Mouse (Mus musculus): ENCODE results near the gene Obp2b.
"Not testable (repeated sequence)": the region's sequence is repeated elsewhere in the genome, so short reads cannot be mapped to it uniquely, and the experiment has no call there.

The Obp2b gene

GRCm38 (mm10) chr2:25736709-25737108 is at the start of gene Obp2b:
Gene Obp2b, plus strand, starts transcription at chr2:25737009.
- DNase-seq, result not testable (repeated sequence)

- peak; percentile 71 to 77 for DNase-seq
These were observed 42.2 kb upstream of the Obp2b start for GRCm38 (mm10) chr2:25694605-25695004.

GRCm38 (mm10) chr2:25696951-25697350 is 39.9 kb upstream of the Obp2b start:
- no peak for DNase-seq

GRCm38 (mm10) chr2:25698696-25699095 is 38.1 kb upstream of the Obp2b start:
- no peak for DNase-seq

DNA sequence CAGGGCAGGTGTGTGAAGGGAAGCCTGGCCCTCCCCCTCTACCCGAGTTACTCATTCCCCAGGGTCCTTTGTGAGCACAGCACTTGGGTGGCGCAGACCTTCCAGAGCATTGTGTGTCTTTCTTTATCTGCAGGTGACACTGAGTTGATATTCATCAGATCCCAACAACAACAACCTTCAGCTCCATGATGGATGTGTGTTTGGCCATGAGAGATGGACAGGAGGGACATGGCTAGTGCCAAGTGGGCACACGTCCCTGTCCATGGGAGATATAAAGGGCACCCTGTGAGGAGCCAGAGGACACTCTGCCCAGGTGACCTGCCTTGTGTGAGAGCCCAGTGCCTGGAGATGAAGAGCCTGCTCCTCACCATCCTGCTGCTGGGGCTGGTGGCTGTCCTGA is 37.1 kb upstream of the Obp2b start, which contains the start of gene Obp2a:
Obp2a (plus strand) TSS at position 301 of the 400 bp plus-strand sequence.
- not testable (repeated sequence) for DNase-seq

GRCm38 (mm10) chr2:25701001-25701400 is 35.8 kb upstream of the Obp2b start:
- DNase-seq, result no peak

DNA sequence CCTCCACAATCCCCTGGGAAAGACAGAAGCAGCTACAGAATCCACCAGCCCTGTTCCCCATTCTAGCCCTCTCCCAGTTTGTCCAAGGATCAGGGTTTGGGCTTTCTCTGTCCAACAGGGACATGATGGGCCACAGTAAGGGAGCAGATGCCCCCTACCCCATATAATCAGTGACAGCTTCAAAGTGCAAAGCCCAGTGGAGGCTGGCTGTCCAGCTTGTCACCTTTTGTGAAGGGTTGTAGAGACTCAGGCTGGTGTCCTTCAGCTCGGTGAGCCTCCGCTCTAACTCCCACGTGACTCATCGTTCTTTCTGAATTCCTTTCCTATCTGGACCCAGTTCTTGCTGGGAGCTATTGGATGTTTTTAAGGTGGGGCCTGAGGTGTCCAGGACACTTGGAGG is 33.1 kb upstream of the Obp2b start:
- DNase-seq, result no peak

GRCm38 (mm10) chr2:25706643-25707481 is 29.9 kb upstream of the Obp2b start, which contains the start of gene Bmyc:
Gene Bmyc, plus strand, starts transcription at chr2:25706739.
- peak; percentile 60 to 64 for DNase-seq

GRCm38 (mm10) chr2:25708121-25708520 is 28.7 kb upstream of the Obp2b start:
- DNase-seq, result peak; percentile 47 to 63

- DNase-seq, result not testable (repeated sequence)
These were observed 27.8 kb upstream of the Obp2b start for GRCm38 (mm10) chr2:25709056-25709455.

GRCm38 (mm10) chr2:25709791-25710190 is 27.0 kb upstream of the Obp2b start:
- DNase-seq, result not testable (repeated sequence)

DNA sequence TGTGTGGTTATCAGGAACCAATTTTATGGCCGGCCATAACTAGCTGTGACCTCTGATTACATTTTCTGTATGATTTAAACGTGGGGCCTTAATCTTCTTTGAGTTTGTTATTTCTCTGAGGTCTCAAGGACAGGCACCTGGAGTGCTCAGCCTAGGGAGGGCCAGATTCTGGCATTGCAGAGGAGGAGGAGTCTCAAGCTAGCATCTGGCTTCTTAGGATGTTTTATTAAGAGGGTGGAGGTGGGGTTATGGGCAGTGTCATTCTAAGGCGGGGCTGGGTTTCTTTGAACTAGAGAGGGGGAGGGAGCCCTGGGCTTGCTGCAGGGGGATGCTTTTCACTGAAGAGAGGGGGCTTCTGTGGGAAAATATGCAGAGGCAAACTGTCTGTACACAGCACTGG is 25.2 kb upstream of the Obp2b start:
- not testable (repeated sequence) for DNase-seq

GRCm38 (mm10) chr2:25717222-25717621 is 19.6 kb upstream of the Obp2b start:
- DNase-seq, result no peak

DNA sequence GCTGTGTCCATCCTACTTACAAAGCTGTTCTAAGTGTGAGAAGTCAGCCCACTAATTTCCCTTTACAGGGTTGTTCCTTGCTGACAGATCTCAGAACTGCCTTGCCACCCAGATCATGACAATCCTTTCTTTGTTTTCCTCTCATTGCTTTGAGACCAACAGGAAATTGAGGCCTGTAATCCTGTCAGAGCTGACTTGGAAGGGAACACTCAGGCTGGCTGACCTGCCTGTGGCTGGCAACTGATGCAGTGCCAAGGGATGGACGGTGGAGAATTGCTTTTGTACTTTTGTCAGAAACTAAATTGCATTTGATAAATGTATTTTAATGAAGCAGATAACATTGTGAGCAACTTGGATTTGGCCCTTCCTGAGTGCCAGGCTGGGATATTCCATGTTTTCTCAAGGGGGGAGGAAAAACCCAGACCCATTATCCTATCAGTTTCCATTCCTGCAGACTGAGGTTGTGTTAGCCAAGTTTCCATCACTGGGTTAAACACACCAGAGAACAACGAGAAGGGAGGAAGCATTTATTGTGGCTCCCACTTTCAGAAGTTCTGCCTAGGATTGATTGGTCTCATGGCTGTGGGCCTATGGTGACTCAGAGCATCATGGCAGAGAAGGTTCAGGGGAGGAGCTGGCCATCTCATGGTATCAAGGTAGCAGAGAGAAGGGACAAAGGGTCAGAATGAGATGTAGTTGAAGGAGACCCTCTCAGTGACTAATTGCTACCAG is 3.4 kb upstream of the Obp2b start:
- DNase-seq, result no peak

DNA sequence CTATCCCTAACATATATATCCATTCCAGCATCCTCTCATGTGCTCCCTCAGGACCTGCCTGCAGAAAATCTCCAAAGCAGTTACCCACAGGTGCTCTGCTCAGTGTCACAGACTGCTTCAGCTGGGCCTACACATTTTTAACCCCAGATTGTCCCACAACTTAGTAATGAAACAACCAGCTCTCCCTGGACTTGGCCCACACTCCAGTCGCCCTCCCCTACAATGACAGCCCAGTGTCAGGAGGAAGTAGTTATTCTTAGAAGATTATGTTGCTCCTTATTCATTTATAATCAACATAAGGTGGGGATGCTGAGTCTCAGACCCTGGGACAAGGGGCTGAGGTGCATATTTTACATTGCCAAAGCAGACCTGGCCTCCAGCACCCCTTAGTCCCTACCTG is 4.9 kb downstream of the Obp2b start:
- DNase-seq, result no peak

- no peak for DNase-seq
These were observed 17.4 kb downstream of the Obp2b start for GRCm38 (mm10) chr2:25754201-25754600.

GRCm38 (mm10) chr2:25758064-25758625 is 21.3 kb downstream of the Obp2b start:
- DNase-seq, result no peak

DNA sequence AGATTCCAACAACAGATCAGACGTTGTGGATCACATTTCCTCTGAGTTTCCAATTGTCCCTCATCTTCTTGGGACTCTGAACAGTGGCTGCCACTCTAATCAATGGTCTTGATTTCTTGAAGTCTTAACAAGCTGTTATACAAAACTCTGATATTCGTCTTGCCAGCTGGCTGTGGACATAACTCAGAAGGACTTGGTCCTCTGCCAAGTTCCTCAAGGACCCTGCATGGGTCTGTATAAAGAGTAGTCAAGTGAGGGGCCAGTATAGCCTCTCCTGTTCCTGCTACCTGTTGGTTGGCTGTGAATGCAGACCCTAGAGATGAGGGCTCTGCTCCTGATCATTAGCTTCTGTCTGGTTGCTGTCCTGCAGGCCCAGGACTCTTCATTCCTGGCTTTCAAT is 28.5 kb downstream of the Obp2b start, which contains the start of gene Lcn3:
Lcn3 (plus strand) TSS at position 301 of the 400 bp plus-strand sequence.
- no peak for DNase-seq

GRCm38 (mm10) chr2:25767764-25768163 is 31.0 kb downstream of the Obp2b start:
- no peak for DNase-seq

DNA sequence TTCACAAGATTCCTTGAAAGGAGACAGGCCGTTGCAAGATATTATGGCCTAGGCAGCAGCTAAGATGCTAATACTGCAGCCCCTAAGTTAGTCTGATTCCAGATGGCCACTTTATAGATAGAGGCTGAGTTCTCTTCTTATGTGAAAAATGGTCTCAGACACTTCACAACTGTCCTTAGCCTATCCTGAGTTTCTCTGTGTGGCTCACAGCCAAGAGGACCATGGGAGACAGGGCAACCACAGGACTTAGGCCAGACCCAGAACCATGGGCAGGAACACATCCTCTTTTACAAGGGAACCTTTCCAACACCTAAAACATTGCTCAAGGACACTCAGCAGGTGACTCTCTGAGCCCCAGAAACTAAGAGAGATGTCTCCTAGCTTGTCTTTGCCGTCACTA is 36.7 kb downstream of the Obp2b start:
- DNase-seq, result no peak

DNA sequence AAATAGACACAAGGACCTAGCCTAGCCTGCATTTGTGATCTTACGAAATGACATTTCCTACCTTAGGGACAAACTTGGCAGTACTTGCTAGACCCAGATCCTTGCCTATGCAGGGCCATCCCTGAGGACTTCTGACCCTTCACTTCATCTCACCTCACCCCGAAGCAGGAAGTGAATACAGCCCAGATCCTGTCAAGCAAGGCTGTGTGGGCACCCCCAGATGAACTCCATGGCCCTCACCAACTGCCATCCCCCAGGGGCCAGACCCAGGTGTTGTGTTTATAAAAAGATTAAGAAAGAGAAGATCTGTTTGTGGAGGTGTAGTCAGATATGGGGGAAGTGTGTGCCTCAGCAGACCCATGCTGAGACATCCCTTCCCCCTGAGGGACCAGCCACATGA is 37.8 kb downstream of the Obp2b start:
- no peak for DNase-seq

- DNase-seq, result no peak
These were observed 39.2 kb downstream of the Obp2b start for GRCm38 (mm10) chr2:25775991-25776390.

DNA sequence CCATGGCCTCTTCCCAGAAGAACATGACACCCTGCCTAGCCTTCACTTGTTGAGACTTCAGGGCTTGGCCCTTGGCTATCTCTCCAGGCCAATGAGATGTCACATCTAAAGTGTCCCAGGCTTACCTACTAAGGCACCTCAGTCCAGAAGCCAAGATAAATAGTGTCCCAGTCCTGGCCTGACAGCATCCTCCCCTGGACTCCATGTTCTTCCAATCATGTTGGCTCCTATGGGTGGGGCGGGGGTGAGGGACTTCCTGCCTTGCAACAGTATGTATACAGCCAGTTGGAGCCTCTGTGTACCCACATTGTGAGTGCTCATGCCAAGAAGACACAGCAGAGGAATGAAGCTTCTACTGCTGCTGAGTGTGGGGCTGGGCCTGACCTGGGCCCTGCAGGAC is 39.9 kb downstream of the Obp2b start, which contains the start of gene Lcn11:
Lcn11 (plus strand) TSS at position 301 of the 400 bp plus-strand sequence.
- DNase-seq, result no peak
